Mouse (Mus musculus) midbrain, embryonic 11.5 days (tissue): ENCODE data around the gene Net1. TPM values are rescaled to one million over a fixed set of nuclear protein-coding genes. Genes with fewer than 3 reads are reported as not detected.
A peak's percentile ranks its signal among the peaks of the same experiment; 100 is the strongest.
"Not testable (repeated sequence)": the region's sequence is repeated elsewhere in the genome, so short reads cannot be mapped to it uniquely, and the experiment has no call there.

Source experiments
- ATAC-seq: fragments of 200-750 bp; cut with Nextera tagmentation; 2 replicates; pipeline ENCODE4 v1.8.0; 2017; ENCODE audit warnings: moderate TSS enrichment, moderate library complexity; ENCODE audit not compliant: low FRiP score
- DNase-seq: peaks from one replicate; pipeline ENCODE4 v3.0.0; 2015; ENCODE audit warnings: low spot score; ENCODE audit errors: missing footprints
- H3K27ac ChIP-seq: fragments of 300-500 bp; sonication (generic); 2 replicates; pipeline ENCODE4 v1.5.1; 2014; ENCODE audit warnings: low read depth, low read length
- H3K27me3 ChIP-seq: fragments of 300-500 bp; sonication (generic); 2 replicates; pipeline ENCODE4 v1.6.1; 2014; ENCODE audit warnings: mild to moderate bottlenecking, low read length, moderate library complexity, mixed read lengths; ENCODE audit not compliant: control insufficient read depth, insufficient read depth
- H3K36me3 ChIP-seq: fragments of 300-500 bp; sonication (generic); 2 replicates; pipeline ENCODE4 v1.6.1; 2014; ENCODE audit warnings: mild to moderate bottlenecking, low read length, moderate library complexity, mixed read lengths; ENCODE audit not compliant: control insufficient read depth, insufficient read depth
- H3K4me1 ChIP-seq: fragments of 300-500 bp; sonication (generic); 2 replicates; pipeline ENCODE4 v1.6.1; 2014; ENCODE audit warnings: low read length; ENCODE audit not compliant: control insufficient read depth, insufficient read depth
- H3K4me2 ChIP-seq: fragments of 300-500 bp; sonication (generic); 2 replicates; pipeline ENCODE4 v1.6.1; 2014; ENCODE audit warnings: mild to moderate bottlenecking, moderate library complexity
- H3K4me3 ChIP-seq: fragments of 300-500 bp; sonication (generic); 2 replicates; pipeline ENCODE4 v1.5.1; 2014; ENCODE audit warnings: low read depth, low read length
- H3K9ac ChIP-seq: fragments of 300-500 bp; sonication (generic); 2 replicates; pipeline ENCODE4 v1.6.1; 2014; ENCODE audit warnings: low read length
- H3K9me3 ChIP-seq: fragments of 300-500 bp; sonication (generic); 2 replicates; pipeline ENCODE4 v1.6.1; 2016; ENCODE audit warnings: low read length; ENCODE audit not compliant: control insufficient read depth
- WGBS: fragments of 180-500 bp; shearing (Covaris S2); extraction: QIAGEN DNeasy Blood & Tissue Kit; methylation state at CpG from one replicate; pipeline ENCODE4 v1.1.7; 2014; 5-methylcytosine and 5-hydroxymethylcytosine counted together
- polyA plus RNA-seq: library from polyadenylated mRNA; unstranded; fragments of >200 nt; fragmentation: Nextera tagmentation; extraction: Ambion mirVana; gene quantifications from 2 replicates; pipeline ENCODE4 v1.2.1, GENCODE M21; 2014

The Net1 gene
- polyA plus RNA-seq, 1 experiment from 2014 or later = 31.0 TPM

DNA sequence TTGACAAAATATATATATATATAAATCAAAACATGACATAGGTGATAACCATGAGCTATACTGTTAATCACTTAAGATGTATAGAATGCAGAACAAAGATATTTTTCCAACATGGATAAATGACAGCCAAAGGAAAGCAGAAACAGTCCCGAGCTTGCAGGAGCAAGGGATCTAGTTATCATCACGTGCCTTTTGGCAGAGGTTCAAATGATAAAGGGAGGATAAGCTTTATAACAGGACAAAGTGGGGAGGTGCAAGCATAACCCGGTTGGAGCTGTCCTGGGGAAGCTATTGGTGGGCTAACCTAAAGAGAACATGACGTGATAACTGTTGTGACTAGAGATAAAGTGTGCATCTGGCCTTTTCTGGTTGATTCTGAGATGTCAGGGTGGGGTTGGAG, 4.5 kb downstream of the Net1 start:
- Histone ChIP-seq H3K36me3 (peaks cover 10% of the 10 kb centered on the region; the same call in 1 of the 2 replicates), H3K9ac (no peak overlapping the region), H3K9me3 (no peaks in the 10 kb centered on the region), H3K27ac (no peak overlapping the region), H3K4me3 (no peak overlapping the region), H3K27me3 (no peaks in the 10 kb centered on the region), H3K4me1 (peaks cover 3% of the 10 kb centered on the region; the same call in 1 of the 2 replicates), H3K4me2 (no peak overlapping the region)
- ATAC-seq (no peak), DNase-seq (no peak)
- 95% methylated on average over 4 of the region's 4 CpGs for WGBS

DNA sequence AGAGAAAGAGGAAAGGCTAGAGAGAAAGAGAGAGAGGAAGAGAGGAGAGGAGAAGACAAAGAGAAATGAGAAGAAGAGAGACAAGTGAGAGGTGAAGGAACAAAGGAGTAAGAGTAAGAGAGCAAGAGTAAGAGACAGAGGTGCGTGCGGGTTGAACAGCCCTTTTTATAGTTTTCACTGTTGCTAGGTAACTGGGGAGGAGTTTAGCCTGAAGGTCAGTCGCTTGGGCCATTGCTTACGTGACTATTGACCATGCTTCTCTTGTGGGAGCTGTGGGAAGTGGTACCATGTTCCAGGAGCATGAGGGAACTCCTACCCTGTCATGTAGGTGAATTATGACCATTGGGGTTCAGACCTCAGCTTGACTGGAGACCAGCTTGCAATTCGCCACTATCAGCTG, 7.7 kb downstream of the Net1 start:
- Histone ChIP-seq H3K9me3 (no peaks in the 10 kb centered on the region), H3K36me3 (peaks cover 4% of the 10 kb centered on the region), H3K9ac (no peak overlapping the region), H3K4me2 (no peak overlapping the region), H3K4me1 (no peaks in the 10 kb centered on the region), H3K27me3 (no peaks in the 10 kb centered on the region), H3K27ac (no peak overlapping the region), H3K4me3 (no peak overlapping the region)
- no peak for ATAC-seq
- no peak for DNase-seq
- WGBS = 92% methylated on average over 5 of the region's 5 CpGs

DNA sequence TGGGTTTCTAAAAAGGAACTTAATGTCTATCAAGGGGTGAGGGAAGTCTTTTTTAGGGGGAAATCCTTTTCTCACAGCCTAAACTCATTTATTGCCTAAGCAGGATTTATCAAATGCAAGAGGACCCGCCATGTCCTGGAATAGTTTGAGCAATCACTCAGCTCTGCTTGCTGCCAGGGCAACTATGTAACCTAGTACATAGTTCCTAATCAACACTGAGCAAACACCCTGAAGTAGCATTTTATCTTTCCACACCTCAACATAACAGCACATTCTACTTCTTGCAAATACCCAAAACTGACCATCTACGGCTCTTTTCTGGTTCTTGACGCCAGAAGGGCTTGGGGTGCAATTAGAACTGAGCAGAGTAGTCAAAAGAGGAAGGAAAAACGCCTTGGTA, 9.8 kb downstream of the Net1 start:
- WGBS = 92% methylated on average over 4 of the region's 4 CpGs

GRCm38 (mm10) chr13:3907151-3907696, 10.8 kb downstream of the Net1 start:
- ATAC-seq = no peak
- WGBS = 90% methylated on average over 6 of the region's 6 CpGs
- no peaks in the 10 kb centered on the region; the same call in 1 of the 2 replicates for H3K36me3 ChIP-seq

More for the DNA sequence above, 9.8 kb downstream of the Net1 start:
- Histone ChIP-seq H3K4me3 (no peak overlapping the region), H3K27me3 (no peaks in the 10 kb centered on the region), H3K27ac (no peak overlapping the region), H3K36me3 (no peaks in the 10 kb centered on the region; the same call in 1 of the 2 replicates), H3K9me3 (no peaks in the 10 kb centered on the region), H3K9ac (no peak overlapping the region), H3K4me2 (no peak overlapping the region), H3K4me1 (no peaks in the 10 kb centered on the region)
- ATAC-seq = no peak
- DNase-seq = no peak

GRCm38 (mm10) chr13:3899301-3899700, 18.7 kb downstream of the Net1 start:
- H3K27ac ChIP-seq = no peak overlapping the region
- DNase-seq (no peak), ATAC-seq (no peak)
- no peaks in the 10 kb centered on the region for H3K36me3 ChIP-seq
- 93% methylated on average over 9 of the region's 9 CpGs for WGBS
- no peak overlapping the region for H3K9ac ChIP-seq
- no peaks in the 10 kb centered on the region for H3K27me3 ChIP-seq
- H3K9me3 ChIP-seq = no peaks in the 10 kb centered on the region
- H3K4me1 ChIP-seq = no peaks in the 10 kb centered on the region
- H3K4me3 ChIP-seq = no peak overlapping the region
- H3K4me2 ChIP-seq = no peak overlapping the region

More at GRCm38 (mm10) chr13:3907151-3907696, 10.8 kb downstream of the Net1 start:
- no peak overlapping the region for H3K9ac ChIP-seq
- H3K4me2 ChIP-seq = no peak overlapping the region
- H3K27me3 ChIP-seq = no peaks in the 10 kb centered on the region
- no peaks in the 10 kb centered on the region for H3K4me1 ChIP-seq
- H3K9me3 ChIP-seq = no peaks in the 10 kb centered on the region
- no peak overlapping the region for H3K4me3 ChIP-seq
- H3K27ac ChIP-seq = no peak overlapping the region
- no peak for DNase-seq

GRCm38 (mm10) chr13:3898202-3898601, 19.8 kb downstream of the Net1 start:
- H3K36me3 ChIP-seq, ATAC-seq, H3K9ac ChIP-seq, H3K4me1 ChIP-seq, H3K27me3 ChIP-seq, H3K4me3 ChIP-seq, H3K9me3 ChIP-seq, H3K27ac ChIP-seq, H3K4me2 ChIP-seq, DNase-seq: not testable (repeated sequence)
- WGBS = 87% methylated on average over 5 of the region's 5 CpGs

DNA sequence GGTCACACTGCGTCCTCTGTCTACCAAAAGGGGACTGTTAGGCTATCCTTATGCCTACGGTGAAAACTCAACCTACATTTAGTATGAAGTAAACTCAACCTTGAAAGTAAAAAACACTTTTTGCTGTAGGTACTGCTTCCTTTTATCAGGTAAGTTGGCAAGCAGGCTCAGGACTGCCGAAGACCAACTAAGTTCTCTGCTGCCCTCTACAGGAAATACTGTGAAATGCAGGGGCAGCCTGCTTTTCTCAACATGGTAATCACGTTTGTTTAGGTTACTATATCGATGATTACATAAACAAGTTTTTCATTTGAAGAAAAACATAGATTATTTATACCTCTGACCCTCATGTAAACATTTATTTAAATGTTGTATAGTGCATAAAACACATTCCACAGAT, 21.1 kb downstream of the Net1 start:
- 45% methylated on average over 5 of the region's 5 CpGs for WGBS
- Histone ChIP-seq H3K9me3 (no peaks in the 10 kb centered on the region), H3K4me3 (no peak overlapping the region), H3K9ac (no peak overlapping the region), H3K4me1 (peaks cover 9% of the 10 kb centered on the region), H3K4me2 (no peak overlapping the region), H3K27ac (no peak overlapping the region), H3K27me3 (no peaks in the 10 kb centered on the region), H3K36me3 (no peaks in the 10 kb centered on the region)
- ATAC-seq (no peak), DNase-seq (peak; percentile 94)

- H3K4me2 ChIP-seq = no peak overlapping the region
- no peak overlapping the region for H3K4me3 ChIP-seq
- H3K4me1 ChIP-seq = peaks cover 11% of the 10 kb centered on the region
- no peaks in the 10 kb centered on the region for H3K9me3 ChIP-seq
- no peak for ATAC-seq
- WGBS = 95% methylated on average over 6 of the region's 6 CpGs
- DNase-seq = no peak
- no peak overlapping the region for H3K9ac ChIP-seq
- no peak overlapping the region for H3K27ac ChIP-seq
- no peaks in the 10 kb centered on the region for H3K27me3 ChIP-seq
- H3K36me3 ChIP-seq = no peaks in the 10 kb centered on the region
Observed at GRCm38 (mm10) chr13:3896032-3896431, 22.0 kb downstream of the Net1 start.

DNA sequence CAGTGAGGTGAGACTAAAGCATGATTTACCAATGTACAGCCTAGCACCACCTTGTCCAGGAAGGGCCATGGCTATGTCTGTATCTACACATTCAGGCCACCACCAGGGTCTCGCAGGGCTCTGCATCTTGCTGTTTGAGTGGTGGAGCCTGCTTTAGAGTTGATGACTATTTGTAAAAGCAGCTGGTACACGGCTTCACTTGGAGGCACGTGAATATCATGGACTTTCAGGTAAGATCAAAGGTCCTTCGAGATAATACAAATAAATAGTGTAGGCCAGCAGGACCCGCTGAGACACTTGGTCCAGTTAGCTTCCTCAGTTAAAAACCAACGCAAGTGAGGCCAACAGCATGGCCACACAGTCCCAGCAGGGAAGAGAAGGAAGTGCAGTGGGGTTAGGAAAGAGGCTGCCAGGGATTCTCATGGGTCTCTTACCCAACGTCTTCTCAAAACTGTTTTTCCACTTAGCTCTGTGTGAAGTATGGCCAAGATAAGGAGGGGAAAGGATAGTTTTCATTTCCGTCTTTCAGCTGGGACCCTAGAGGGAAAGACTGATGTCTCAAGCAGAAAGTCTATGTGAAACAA, 22.5 kb downstream of the Net1 start:
- ATAC-seq (no peak), DNase-seq (no peak)
- 87% methylated on average over 8 of the region's 8 CpGs for WGBS
- Histone ChIP-seq H3K27me3 (no peaks in the 10 kb centered on the region), H3K27ac (no peak overlapping the region), H3K9me3 (no peaks in the 10 kb centered on the region), H3K4me1 (peaks cover 11% of the 10 kb centered on the region), H3K4me3 (no peak overlapping the region), H3K36me3 (no peaks in the 10 kb centered on the region), H3K9ac (no peak overlapping the region), H3K4me2 (no peak overlapping the region)
